Mouse (Mus musculus): Measurements from ENCODE around the gene Hist1h1e. TPM values are rescaled to one million over a fixed set of nuclear protein-coding genes. Genes with fewer than 3 reads are reported as not detected.
A peak's percentile ranks its signal among the peaks of the same experiment; 100 is the strongest.

Hist1h1e gene
- total RNA-seq, 2 experiments from 2014 or later, result 29.1 to 34.0 TPM

- TF ChIP-seq CTCF (IDR thresholded peaks at IDR 0.05), result no peak
- Histone ChIP-seq H3K27ac (peak overlapping the region; percentile 95), H3K4me3 (peak overlapping the region; percentile 85)
- intact Hi-C loops (cut with DNase I), result loop anchor here (5.0 kb wide), 1 partner anchor 1544 kb away; the partner anchor contains the start of genes Hist1h2ag, Hist1h2bj and Hist1h4i
- no peak for DNase-seq
Measured at GRCm38 (mm10) chr13:23586099-23586939, 36.0 kb downstream of the Hist1h1e start.

DNA sequence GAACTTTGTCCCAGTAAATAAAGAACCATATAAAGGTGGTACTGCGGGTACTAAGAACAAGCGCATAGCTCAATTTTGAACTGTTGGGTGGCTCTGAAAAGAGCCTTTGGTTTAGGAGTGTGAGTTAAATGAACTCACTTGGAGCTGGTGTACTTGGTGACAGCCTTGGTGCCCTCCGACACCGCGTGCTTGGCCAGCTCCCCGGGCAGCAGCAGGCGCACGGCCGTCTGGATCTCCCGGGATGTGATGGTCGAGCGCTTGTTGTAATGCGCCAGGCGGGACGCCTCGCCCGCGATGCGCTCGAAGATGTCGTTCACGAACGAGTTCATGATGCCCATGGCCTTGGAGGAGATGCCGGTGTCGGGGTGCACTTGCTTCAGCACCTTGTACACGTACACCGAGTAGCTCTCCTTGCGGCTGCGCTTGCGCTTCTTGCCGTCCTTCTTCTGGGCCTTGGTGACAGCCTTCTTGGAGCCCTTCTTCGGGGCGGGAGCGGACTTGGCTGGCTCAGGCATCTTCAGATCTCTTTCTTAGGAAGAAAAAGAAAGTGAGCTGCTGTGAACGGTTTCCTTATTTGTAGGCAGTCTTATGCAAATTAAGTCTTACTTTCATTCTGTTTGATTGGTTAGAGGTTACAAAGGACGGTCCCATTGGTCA is 36.8 kb downstream of the Hist1h1e start:
- Histone ChIP-seq H3K27ac (peak overlapping the region; percentile 95), H3K4me3 (peak overlapping the region; percentile 85)
- intact Hi-C loops (cut with DNase I), result loop anchor here (5.0 kb wide), 1 partner anchor 1543 kb away; the partner anchor contains the start of genes Hist1h2ag, Hist1h2bj and Hist1h4i
- DNase-seq, result peak; percentile 73

GRCm38 (mm10) chr13:23585029-23585441 is 37.3 kb downstream of the Hist1h1e start:
- Histone ChIP-seq H3K27ac (peak overlapping the region; percentile 95), H3K4me3 (peak overlapping the region; percentile 85)
- TF ChIP-seq CTCF (IDR thresholded peaks at IDR 0.05), result no peak
- intact Hi-C loops (cut with DNase I), result loop anchor here (5.0 kb wide), 1 partner anchor 1543 kb away; the partner anchor contains the start of genes Hist1h2ag, Hist1h2bj and Hist1h4i
- peak; percentile 70 for DNase-seq

GRCm38 (mm10) chr13:23584331-23584730 is 38.0 kb downstream of the Hist1h1e start:
- Histone ChIP-seq H3K4me3 (peak overlapping the region; percentile 85), H3K27ac (peak overlapping the region; percentile 95)
- intact Hi-C loops (cut with DNase I), result loop anchor here (5.0 kb wide), 5 partner anchors 38 to 178 kb away; partner anchors contain the start of genes Hist1h1a, Hist1h1e, Hist1h1t and Hist1h2af
- no peak for TF ChIP-seq CTCF (IDR thresholded peaks at IDR 0.05)
- DNase-seq, result no peak

- TF ChIP-seq CTCF (IDR thresholded peaks at IDR 0.05), result no peak
- DNase-seq, result no peak
- no peak overlapping the region for H3K4me3 ChIP-seq
- intact Hi-C loops (cut with DNase I), result loop anchor here (5.0 kb wide), 5 partner anchors 39 to 179 kb away; partner anchors contain the start of genes Hist1h1a, Hist1h1e, Hist1h1t and Hist1h2af
- H3K27ac ChIP-seq, result peak overlapping the region; percentile 95
Measured at GRCm38 (mm10) chr13:23583387-23584068, 38.8 kb downstream of the Hist1h1e start.

GRCm38 (mm10) chr13:23582219-23583056 is 39.9 kb downstream of the Hist1h1e start:
- peak overlapping the region; percentile 83 for H3K4me3 ChIP-seq
- no peak for DNase-seq
- intact Hi-C loops (cut with DNase I), result loop anchor here (5.0 kb wide), 5 partner anchors 40 to 180 kb away; partner anchors contain the start of genes Hist1h1a, Hist1h1e, Hist1h1t and Hist1h2af
- TF ChIP-seq CTCF (IDR thresholded peaks at IDR 0.05), result no peak
- H3K27ac ChIP-seq, result peak overlapping the region; percentile 81

- intact Hi-C loops (cut with DNase I), result loop anchor here (5.0 kb wide), 5 partner anchors 41 to 181 kb away; partner anchors contain the start of genes Hist1h1a, Hist1h1e, Hist1h1t and Hist1h2af
Measured at GRCm38 (mm10) chr13:23581408-23582218, 40.7 kb downstream of the Hist1h1e start, which contains the start of gene Hist1h4d. TSS of gene Hist1h4d (plus strand) at chr13:23581598.

GRCm38 (mm10) chr13:23577835-23578234 is 44.5 kb downstream of the Hist1h1e start:
- DNase-seq, result no peak
- H3K4me3 ChIP-seq, result no peak overlapping the region
- TF ChIP-seq CTCF (IDR thresholded peaks at IDR 0.05), result no peak
- intact Hi-C loops (cut with DNase I), result no loop called here
- no peak overlapping the region for H3K27ac ChIP-seq

More at GRCm38 (mm10) chr13:23581408-23582218, 40.7 kb downstream of the Hist1h1e start, which contains the start of gene Hist1h4d:
- peak; percentile 90 for DNase-seq
- H3K27ac ChIP-seq, result peak within 1 kb of the TSS; percentile 81
- H3K4me3 ChIP-seq, result peak within 1 kb of the TSS; percentile 83
- TF ChIP-seq CTCF (IDR thresholded peaks at IDR 0.05), result no peak

DNA sequence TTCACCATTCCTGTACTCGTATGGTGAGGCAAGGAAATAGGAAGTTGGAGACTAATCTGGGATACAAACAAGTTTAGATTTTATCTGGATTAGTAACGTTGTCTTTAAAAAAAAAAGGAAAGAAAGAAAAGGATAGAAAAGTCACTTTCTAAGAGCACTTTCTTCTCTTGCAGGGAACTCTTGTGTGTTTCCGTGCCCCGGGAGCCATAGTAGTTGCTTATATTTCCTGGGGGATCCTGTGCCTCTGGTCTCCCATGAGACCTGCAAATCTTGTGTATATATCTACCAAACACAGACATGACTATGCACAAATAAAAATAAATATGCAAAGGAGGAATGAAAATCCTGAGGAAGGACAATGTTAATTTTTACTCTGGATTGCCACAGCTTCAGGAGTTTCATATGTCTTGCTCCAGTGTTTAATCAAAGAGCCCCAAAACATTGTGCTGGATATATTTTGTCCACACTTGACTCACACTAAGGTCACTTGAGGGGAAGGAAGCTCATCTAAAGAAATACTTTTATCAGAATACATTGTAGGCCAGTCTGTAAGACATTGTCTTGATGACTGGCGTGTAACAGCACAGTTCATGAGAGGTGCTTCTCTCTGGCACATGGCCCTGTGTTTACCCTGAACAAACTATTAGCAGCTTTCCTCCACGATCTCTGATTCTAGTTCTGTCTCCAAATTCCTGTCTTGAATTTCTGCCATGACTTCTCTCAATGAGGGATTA is 45.3 kb downstream of the Hist1h1e start:
- no peak for DNase-seq
- Histone ChIP-seq H3K4me3 (peak overlapping the region; percentile 70), H3K27ac (no peak overlapping the region; the same call in 1 of the 2 replicates)
- no peak for TF ChIP-seq CTCF (IDR thresholded peaks at IDR 0.05)
- intact Hi-C loops (cut with DNase I), result no loop called here
